Mouse (Mus musculus): Measurements from ENCODE around the gene Ddx21. TPM values are rescaled to one million over a fixed set of nuclear protein-coding genes. Genes with fewer than 3 reads are reported as not detected.

Gene Ddx21
- polyA plus RNA-seq, 1 experiment from 2014 or later, result 19.0 TPM

DNA sequence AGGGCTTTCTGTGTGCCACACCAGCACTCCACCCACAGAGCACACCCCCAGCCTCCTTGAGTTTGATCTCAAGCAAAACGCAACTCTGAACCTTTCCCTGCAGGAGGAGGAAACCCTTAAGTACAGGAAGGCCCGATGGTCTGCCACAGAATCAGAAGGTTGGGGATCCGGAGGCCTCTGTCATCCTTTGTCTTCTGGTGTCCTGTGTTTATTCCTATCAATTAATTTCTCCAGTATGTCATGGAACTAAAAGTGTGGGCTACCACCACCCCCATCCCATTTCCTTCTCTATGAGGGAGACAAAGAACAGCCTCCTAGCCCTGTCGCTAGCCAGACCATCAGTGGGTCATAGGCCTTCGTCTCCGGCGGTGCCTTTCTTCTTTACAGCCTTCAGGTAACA lies 67.6 kb downstream of the Ddx21 start:
- no peak overlapping the region for H3K27ac ChIP-seq (replicated peaks)
- no peak overlapping the region for H3K4me2 ChIP-seq (replicated peaks)
- WGBS, result 86% methylated on average over 7 of the region's 7 CpGs
- ATAC-seq (replicated peaks), result no peak
- no peaks in the 10 kb centered on the region for H3K36me3 ChIP-seq
- H3K9ac ChIP-seq (replicated peaks), result no peak overlapping the region
- no peaks in the 10 kb centered on the region for H3K27me3 ChIP-seq
- H3K4me3 ChIP-seq, result no peak overlapping the region
- no peaks in the 10 kb centered on the region for H3K9me3 ChIP-seq
- no peaks in the 10 kb centered on the region for H3K4me1 ChIP-seq

DNA sequence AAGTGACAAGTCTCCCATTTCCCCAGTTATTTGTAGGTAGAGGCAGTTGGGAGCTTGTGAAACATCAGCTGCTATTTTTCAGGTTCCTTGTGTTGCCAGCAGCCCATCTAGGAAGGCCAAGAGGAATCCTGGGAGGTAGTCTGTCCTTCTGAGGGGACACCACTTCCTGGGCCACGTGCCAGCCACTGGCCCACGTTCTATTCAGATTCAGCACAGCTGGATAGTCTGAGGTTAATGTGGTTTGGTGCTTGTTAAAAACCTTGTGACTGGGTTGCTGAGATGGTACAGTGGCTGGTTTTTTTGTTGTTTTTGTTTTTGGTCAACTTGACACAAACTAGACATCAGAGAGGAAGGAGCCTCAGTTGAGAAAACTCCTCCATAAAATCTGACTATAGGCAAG lies 69.2 kb downstream of the Ddx21 start:
- no peaks in the 10 kb centered on the region for H3K9me3 ChIP-seq
- H3K4me3 ChIP-seq, result no peak overlapping the region
- ATAC-seq (replicated peaks), result no peak
- no peaks in the 10 kb centered on the region for H3K27me3 ChIP-seq
- H3K36me3 ChIP-seq, result no peaks in the 10 kb centered on the region
- no peak overlapping the region for H3K4me2 ChIP-seq (replicated peaks)
- WGBS, result 28% methylated on average over 2 of the region's 2 CpGs
- no peak overlapping the region for H3K27ac ChIP-seq (replicated peaks)
- no peak overlapping the region for H3K9ac ChIP-seq (replicated peaks)
- no peaks in the 10 kb centered on the region for H3K4me1 ChIP-seq

Other genes with a start within 250 kb of the Ddx21 start
- 78.9 and 86.2 TPM in 2 replicates for gene Hk1, start 222.4 kb downstream of the Ddx21 start, polyA plus RNA-seq (2015; fragmentation: Nextera tagmentation; extraction: Ambion mirVana)
- 0.24 and 0.36 TPM in 2 replicates for gene Hkdc1, start 179.8 kb downstream of the Ddx21 start, polyA plus RNA-seq (2015; fragmentation: Nextera tagmentation; extraction: Ambion mirVana)
- 1.0 and 1.1 TPM in 2 replicates for gene 4930507D05Rik, start 152.8 kb downstream of the Ddx21 start, polyA plus RNA-seq (2015; fragmentation: Nextera tagmentation; extraction: Ambion mirVana)
- gene Supv3l1, start 152.5 kb downstream of the Ddx21 start, polyA plus RNA-seq (2015; fragmentation: Nextera tagmentation; extraction: Ambion mirVana), result 21.3 and 23.5 TPM in 2 replicates
- gene Vps26a, start 115.5 kb downstream of the Ddx21 start, polyA plus RNA-seq (2015; fragmentation: Nextera tagmentation; extraction: Ambion mirVana), result 76.1 and 78.8 TPM in 2 replicates
- 5.5 and 6.4 TPM in 2 replicates for gene Srgn, start 74.8 kb downstream of the Ddx21 start, polyA plus RNA-seq (2015; fragmentation: Nextera tagmentation; extraction: Ambion mirVana)
- 69.3 and 76.0 TPM in 2 replicates for gene Kif1bp, start 23.8 kb downstream of the Ddx21 start, polyA plus RNA-seq (2015; fragmentation: Nextera tagmentation; extraction: Ambion mirVana)
- 107 and 108 TPM in 2 replicates for gene Ddx50, start 48.9 kb upstream of the Ddx21 start, polyA plus RNA-seq (2015; fragmentation: Nextera tagmentation; extraction: Ambion mirVana)
- gene Stox1, start 123.8 kb upstream of the Ddx21 start, polyA plus RNA-seq (2015; fragmentation: Nextera tagmentation; extraction: Ambion mirVana), result 2.3 and 2.5 TPM in 2 replicates
- 119 and 135 TPM in 2 replicates for gene Ccar1, start 190.0 kb upstream of the Ddx21 start, polyA plus RNA-seq (2015; fragmentation: Nextera tagmentation; extraction: Ambion mirVana)

All from forebrain, embryonic 15.5 days (tissue).